Mouse (Mus musculus) right cerebral cortex, postnatal 10 days (tissue): ENCODE data around the gene Cic.
A peak's percentile ranks its signal among the peaks of the same experiment; 100 is the strongest.

Source experiments
- DNase-seq, 2 experiments: peaks; one replicate each; pipeline ENCODE4 v3.0.0; 2021; ENCODE audit warnings: low spot score in 2 of 2

Cic gene

DNA sequence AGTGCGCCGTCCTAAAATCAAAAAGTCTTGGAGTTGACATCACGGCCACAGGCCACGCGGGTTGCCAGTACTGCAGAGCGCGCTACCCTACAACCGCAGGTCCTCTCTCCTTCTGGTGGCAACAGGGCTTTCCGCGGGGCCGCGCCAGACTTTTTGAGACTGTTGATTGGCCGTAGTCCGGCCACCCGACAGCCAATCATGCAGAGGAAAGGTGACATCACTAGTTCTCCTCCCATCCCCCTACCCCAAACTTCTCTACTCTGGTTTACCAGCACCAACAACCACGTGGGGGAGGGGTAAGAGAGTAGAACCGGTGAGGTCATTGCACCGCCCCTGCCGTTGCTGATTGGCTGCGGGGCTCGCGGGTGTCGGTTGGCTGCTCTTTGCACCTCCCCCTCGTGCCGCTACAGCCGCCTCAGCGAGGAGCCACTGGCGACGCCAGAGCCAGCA, at the start of gene Cic:
Cic (plus strand) TSS at position 404 of the 450 bp plus-strand sequence.
- peak; percentile 99 to 100 for DNase-seq

DNA sequence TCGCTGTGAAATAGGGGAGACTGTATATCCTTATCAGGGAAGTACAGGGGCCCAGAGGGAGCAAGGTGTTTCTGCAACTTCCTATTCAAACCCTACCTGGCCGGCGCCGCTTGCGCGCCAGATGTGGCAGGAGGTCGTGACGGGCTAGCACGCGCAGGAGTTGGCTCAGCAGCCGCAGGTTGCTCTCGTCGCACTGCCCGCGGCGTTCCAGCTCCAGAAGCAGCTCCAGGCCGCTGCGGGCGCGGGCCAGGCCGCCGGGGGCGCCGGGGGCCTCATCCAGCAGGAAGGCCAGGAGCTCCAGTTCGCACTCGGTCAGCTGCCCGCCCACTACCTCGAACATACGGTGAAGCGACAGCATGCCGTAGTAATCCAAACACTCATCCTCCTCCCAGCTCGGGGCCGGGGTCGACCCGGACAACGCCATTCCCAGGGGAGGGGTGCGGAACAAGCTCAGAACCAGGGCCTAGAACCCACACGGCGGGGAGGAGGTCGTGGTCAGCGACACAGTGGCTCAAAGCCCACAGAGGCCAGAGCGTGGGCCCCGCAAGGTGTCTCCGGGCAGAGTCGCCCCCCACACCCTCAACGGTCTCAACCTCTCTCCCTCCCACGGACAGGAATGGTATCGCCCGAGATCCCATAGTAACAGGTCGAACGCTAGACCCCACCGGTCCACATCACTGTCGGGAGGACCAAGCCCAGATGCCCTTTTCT, 48.6 kb upstream of the Cic start:
- peak; percentile 56 to 71 for DNase-seq

DNA sequence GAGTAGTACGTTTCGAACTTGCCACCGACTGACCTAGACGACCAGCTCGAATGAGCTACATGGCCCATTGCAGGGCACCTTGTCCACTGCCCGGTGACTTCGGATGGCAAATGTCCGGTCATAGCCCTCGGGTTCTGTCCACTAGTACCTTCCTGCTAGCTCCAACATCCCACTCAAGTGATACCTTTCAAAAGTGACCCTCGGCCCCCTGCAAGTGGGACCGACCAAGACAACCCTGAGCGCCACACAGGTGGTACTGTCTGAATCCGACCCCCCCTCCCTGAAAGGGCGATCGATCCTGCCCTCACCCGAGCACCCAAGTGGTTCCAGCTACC, 48.1 kb upstream of the Cic start:
- no peak for DNase-seq

DNA sequence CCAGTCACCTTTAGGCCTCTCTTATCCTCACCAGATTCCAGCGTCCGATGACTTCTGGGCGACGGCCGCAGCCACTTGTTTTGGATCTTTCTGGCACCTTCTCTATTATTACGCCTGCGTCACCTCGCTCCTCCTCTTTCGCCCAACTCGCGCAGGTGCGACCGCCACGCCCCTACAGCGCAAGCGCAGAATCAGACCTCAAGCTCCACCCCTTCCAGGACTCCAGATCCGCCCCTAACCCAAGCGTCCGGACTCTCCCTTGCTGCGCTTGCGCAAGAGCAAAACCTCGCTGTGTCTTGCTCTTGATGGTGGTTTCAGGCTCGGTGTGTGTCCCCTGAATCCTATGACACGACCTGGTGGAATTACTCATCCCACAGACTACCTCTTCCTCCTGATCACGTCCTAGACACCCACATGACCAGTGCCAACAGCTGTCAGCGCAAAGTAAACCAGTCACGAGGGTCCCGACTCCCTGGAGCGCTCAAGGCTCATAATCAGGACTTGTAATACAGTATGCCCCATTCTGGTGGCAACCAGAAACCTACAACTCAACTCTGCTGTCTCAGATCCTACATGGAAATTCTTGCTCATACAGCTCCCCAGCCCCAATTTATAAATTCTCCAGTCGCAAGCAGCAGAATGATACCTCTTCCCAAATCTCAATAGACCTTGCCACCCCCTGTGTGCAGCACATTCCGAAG, 47.6 kb upstream of the Cic start:
- DNase-seq, result peak; percentile 96 to 97

DNA sequence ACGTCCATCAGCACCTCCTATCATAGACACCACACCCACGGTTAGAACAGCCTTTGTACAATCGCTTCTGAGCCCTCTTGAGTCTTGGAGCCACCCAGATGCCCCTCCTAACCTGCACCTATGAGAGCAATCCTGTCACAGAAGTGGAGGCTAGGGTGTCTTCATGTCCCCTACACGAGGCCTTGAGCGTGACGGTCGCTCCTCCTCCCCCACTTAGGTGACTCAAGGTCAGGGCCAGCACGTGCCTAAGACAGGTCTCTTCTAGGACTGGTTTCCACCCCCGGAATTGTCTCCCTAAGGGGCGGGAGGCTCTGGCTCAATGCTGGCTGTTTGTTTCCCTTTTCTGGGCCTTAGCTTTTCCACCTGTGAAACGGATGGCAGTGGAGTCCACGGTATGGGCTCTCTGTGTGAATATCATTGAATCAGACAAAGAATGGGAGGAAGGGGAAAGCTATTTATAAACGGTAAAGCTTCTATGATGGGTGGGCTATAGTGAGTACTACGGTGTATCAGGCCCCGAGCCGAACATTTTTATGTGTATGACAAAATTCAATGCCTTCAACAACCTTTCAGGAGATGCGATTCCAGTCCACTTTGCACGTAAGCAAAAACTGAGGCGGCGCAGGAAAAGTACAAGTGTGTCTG, 46.9 kb upstream of the Cic start, which contains the start of gene Dedd2:
Dedd2 (minus strand) TSS at position 159 of the 645 bp plus-strand sequence.
- DNase-seq, result peak in 1 of 2 experiments; percentile 43

DNA sequence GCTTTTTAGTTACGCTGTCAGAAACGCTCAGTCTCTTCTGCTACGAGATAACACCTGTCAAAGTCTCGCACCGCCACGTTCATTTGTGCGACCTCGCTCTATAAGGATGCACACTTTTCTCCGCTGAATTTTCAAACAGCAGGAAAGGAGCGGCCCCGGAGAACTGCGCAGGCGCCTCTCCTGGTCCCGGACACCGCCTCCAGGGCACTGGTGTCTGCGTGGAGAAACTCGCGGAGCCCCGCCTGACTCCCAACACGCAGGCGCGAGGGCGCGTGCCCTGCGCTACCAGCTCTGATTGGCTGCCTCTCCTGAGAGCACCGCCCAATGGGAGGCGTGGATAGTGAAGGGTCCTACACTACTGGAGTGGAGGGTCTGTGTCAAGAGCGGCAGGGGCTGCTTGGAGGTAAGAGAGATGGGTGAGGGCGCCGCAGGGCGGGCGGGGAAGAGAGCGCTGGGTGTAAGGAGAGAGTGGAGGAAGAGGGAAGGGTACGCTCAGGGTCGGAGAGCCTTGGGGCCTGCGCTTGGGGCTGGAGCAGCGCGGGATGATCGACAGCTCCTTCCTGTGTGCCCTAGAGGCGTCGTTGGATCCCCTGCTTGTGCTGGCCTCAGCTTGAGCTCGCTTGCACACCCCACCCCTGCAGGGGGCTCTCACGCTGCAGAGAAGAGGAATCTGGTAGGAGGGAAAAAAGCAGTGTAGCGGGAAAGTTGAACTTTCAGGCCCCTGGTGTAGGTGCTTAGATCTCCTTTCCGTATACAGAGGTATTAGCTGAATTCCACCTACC, 46.2 kb upstream of the Cic start, which contains the start of gene Zfp526:
Zfp526 (plus strand) TSS at position 324 of the 782 bp plus-strand sequence.
- peak; percentile 99 for DNase-seq

DNA sequence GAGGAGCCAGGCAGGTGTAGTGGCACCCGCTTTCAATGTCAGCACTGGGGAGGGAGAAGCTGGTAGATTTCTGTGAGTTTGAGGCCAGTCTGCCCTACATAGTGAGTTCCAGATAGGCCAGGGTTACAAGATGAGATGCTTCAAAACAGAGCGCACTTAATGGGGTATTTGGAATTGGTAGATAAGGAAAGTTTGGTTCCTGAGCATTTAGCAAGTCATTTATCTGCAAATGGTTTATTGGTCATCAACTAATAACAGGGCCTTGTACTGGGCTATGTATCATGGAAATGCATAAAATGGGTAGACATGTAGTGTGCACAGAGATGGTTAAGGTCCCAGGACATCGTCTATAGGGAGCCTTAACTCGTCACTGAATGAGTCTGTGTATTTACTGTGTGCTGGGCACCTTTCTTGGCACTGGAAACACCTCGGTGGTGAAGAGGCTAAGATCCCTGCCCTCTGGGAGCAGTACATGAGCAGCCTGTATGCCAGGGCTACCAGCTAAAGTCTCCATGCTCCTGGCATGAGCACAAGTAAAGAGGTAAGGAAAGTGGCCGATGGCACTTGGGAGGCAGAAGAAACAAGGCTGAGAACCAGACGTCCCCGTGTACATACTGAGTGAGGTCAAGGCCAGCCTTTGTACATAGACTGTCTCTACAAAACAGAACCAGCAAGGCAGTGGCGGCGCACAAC, 45.1 kb upstream of the Cic start:
- no peak for DNase-seq

DNA sequence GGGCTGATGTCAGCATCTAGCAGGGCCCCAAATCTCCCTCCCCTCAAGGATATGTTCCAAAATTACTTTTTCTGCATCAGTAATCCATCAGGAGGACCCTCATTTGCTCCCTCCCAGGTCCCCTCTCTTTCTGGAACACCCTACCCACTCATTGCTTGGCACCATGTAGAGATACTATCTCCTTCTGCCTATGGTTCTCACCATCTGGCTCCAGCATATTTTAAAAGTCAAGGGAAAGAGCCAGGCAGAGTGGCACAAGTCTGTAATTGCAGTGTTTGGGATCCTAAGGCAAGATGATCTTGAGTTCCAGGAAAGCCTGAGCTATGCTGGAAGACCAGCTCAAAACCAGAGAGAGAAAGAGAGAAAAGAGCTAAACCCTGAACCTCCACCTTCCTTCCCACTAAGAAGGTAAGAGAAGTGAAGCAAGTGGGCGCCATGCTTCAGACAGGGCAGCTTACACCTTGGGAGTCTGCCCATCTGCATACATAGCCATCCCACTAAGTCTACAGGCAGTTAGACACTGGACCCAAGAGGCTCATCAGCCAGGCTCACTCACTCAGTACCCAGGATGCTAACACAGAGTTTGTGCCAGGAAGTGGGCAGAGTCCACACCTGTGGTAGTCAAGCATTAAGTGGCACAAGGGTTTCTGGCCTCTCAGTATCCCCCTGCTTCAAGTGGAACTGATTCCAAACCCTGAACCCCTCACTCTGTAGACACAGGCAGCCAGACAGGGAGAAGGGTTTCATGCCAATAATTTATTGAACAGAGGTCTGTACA, 39.8 kb upstream of the Cic start:
- DNase-seq, result no peak

DNA sequence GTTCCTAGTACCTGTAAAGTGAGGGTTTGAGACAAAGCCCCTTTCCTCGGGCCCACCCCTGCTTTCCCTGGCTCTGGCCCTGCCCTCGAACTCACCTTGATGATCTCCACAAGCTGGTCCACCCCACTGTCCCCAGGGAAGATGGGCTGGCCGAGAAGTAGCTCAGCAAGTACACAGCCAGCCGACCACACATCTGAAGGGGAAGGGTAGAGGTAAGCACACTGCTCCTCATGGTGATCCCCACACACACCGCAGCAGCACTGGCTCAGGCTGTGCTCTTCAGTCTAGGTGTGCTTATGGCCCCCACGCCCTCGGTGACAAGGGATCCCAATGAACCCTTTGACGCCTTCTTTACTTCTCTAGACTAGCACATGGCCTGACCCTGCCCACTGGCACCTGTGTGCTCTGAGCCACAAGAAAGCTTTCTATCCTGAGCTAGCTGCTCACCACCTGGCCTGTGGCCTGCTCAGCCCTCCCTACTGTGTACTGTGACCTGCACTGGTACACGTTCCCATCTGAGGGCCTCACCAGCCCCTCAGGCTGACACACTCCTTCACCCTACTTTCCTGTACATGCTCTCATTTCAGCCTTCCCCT, 36.7 kb upstream of the Cic start:
- no peak for DNase-seq

DNA sequence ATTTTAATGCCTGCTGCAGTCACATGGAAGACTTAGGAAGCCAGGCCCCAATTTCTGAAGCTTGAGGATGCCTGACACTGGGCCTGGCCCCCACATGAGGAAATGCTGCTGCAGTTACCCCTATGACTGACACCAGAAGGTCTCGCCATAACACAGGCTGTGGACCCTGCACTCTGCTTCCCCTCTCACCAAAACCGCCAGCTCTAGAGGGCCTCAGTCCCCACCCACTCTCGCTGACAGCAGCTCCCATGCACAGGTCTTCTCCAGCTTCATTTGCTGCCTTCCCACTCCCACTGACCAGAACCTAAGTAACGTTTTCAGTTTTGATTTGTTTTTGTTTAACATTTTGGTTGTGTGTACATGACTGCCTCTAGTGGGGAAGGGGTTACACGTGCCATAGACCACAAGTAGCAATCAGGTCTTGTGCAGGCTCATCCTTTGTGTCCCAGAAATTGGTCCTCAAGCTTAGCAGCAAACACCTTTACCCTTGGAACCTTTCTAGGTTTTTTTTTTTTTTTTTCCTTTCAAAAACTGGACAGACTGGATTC, 35.3 kb upstream of the Cic start:
- no peak for DNase-seq

DNA sequence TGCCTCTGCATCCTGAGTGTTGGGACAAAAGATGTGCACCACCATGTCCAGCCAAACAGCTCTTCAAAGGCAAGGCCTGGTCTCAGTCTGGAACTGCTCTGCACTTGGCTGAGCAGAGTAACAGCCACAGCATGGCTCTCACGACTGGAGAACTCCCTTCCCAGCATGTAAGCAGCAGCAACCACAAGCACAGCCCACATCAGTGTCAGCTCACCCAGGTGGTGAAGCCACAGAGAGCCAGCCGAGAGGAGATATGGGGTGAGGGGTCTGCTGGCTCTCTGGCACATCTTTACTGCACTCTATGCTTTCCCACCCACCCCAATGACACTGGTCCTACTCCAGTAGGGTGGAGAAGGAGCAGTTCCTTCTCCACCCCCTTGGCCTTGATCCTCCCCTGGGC, 34.4 kb upstream of the Cic start:
- DNase-seq, result no peak

DNA sequence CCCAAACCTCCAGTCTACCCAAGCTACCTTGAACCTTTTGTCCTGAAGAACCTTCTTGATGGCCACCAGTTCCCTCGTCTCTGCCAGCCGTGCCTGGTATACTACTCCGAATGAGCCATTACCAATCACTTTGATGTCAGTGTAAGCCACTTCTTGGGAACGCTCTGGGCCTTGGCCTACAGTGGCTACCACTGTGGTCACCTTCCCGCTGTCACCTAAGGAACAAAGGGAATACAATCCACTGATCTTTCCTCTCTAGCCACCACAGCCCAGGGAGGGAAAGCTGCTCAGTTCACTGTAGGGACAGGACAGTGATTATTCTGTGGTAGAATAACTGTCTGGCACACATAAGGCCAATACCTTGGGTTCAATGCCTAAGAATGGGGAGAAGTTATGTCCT, 32.0 kb upstream of the Cic start:
- DNase-seq, result no peak

DNA sequence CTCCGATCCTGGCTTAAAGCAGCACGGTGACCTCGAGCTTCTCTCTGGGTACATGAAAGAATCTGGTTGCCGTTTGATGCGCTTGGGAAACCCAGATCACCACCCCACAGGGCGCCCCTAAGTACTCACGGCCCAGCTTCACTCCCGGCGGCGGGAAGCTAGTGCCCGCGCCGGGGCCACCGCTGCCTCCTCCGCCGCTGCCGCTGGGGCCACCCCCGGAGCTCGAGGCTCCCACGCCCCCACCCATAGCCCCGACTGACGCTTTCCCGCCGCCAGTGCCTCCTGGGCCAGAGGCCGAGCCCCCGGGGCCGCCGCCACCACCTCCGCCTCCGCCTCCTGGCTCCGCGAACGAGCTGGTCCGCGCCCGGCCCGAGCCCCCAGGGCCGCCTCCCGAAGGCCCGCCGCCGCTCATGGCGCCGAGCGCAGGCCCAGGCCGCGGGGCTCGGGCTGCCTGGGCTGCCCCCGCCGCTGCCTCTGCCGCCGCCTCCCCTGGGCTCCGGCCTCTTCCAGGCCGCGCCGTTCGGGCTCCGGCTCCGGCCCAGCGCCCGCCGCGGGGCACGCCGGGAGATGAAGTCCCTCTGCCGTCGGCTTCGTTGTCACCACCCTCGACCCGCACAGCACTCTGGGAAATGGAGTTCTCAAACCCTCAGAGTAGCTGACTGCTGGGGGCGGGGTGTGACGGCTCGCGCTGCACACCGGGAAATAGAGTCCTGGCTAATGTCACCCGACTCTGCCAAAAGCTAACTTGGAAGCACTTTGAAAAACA, 30.1 kb upstream of the Cic start, which contains the start of gene Gsk3a:
Gsk3a (minus strand) TSS at position 603 of the 766 bp plus-strand sequence.
- peak; percentile 99 for DNase-seq

DNA sequence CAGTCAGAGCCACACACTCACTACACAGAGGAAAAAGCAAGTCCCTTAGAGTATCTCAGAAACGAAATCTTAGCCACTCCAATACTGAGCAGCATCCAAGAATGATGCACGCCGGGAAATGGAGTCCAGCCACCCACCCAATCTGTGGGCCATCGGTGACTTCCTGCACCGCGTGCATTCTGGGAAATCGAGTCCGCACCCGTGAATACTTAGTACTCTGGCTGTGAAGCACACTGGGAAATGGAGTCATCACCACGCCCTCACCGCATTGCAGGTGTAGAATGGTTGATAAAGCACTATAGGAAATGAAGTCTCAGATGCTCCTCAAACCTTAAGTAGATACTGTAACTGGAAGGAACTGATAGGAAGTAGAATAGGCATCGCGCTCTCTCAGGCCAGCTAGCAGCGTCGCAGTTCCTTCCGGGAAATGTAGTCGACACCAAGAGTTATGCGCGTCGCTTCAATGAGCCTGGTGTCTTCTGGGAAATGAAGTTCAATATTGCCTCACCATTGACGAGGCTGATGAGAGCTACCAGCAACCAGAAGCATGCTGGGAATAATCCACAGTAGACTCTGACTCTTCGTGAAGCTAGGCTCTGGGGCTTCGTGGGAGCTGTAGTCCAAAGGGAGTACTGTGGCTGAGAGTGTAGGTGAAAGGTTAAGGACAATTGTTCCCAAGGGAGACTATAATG, 29.3 kb upstream of the Cic start:
- DNase-seq, result peak; percentile 96 to 98

DNA sequence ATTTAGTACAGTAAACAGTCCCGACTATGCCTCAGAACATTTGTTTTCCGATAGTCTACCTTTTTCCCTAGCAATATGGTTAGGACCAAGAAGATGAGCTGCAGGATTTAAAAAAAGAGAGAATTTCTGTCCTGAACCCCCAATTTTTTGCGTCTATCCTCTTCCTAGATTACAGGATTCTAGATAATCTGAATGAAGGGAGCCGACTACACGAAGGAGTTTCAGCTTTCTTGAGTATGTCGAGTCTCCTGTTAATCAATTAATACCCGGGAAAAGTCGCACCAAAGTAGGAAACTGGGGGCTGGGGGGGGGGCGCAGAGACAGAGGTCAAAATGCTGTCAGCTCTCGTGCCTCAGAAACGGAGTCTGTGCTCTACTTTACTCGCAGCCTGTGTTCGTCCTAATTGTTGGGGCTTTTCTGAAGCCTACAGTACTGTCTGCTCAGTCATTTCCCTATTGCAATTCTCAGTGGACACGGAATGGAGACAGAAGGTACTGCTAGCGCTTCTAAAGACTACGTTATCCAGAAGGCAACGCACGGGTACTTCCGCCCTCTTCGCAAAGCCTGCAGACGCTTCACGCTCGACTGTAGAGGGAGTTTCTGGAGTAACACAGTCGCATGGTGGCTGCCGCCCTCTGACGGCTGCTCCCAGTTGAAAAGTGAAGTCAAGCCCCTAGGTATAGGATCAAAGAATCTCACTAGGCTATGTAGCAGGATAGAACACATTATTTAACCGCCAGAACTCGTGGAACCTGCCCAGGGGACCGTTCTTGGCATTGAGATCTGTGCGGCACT, 28.5 kb upstream of the Cic start:
- DNase-seq, result peak; percentile 93 to 95

DNA sequence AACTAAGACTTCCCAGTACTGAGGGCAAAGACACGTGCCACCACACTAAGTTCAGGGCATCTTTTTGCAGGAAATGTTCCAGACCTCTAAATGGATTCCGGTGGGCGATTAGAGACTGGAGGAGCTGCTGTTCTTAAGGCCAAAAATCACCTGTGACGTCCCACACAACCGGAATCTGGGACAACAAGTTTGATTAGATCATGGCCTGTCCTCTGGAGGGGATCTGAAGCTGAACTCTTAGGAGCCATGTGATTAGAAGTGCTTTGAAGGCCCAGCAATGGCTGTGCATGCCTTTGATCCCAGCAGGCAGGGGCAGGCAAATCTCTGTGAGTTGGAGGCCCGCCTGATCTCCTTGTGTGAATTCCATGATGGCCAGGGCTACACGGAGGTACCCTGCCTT, 26.9 kb upstream of the Cic start:
- DNase-seq, result no peak

DNA sequence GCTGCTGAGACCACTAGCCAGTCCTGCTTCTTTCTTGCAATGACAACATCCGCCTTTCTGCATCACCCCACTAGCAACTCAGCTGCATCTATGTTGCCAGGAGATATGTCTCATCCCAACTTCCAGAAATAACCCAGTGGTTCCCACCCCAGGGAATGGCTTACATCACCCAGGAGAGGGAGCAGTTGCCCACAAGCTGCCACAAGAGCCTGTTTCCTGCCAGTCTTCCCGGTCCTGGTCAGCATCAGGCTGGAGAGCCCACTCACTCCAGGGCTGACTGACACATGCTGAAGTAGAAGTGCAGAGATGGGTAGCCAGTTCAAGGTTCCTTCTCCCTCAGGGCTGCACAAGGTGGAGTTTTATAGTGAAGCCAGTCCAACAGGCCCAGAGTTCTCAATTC, 26.4 kb upstream of the Cic start:
- peak; percentile 85 to 92 for DNase-seq

DNA sequence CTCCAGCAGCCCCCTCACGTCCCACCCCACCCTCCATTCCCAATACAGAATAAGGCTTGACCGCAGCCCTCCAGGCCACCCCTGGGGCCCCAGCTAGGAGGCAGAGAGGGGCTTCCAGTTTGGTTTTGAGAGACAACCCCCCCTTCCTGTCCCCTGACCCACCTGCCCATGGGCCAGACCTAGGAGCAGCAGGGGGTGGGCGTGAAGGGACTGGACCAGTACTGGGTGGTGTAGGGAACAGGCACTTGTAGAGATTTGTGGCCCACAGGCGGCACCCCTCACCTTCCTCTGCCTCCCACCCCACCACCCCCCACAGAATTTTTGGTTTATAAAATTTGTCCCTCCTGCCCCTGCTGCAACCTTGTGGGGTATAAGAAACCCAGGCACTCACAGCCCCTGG, 24.1 kb upstream of the Cic start:
- DNase-seq, result no peak
